Mouse (Mus musculus): ENCODE data around the gene Parva.

The Parva gene

GRCm38 (mm10) chr7:112427357-112428157 is at the start of gene Parva:
Gene Parva, plus strand, starts transcription at chr7:112427505.
- peaks cover 46% of the 10 kb centered on the region for H3K27me3 ChIP-seq (ENCODE audit: insufficient read depth, low read length)
- peak within 1 kb of the TSS; percentile 80 for H3K4me3 ChIP-seq (replicated peaks; ENCODE audit: low read length)
- no peaks in the 10 kb centered on the region for H3K36me3 ChIP-seq (ENCODE audit: insufficient read depth, low read length)
- H3K9me3 ChIP-seq (ENCODE audit: low read length), result no peaks in the 10 kb centered on the region
- TF ChIP-seq CTCF (conservative IDR thresholded peaks at IDR 0.05; ENCODE audit: low read length), result no peak
- TF ChIP-seq NANOG (IDR thresholded peaks at IDR 0.05; ENCODE audit: borderline replicate concordance, low read length), result no peak
- TF ChIP-seq POU5F1 (IDR thresholded peaks at IDR 0.05; ENCODE audit: borderline replicate concordance, low read length), result no peak
- H3K4me1 ChIP-seq (replicated peaks; ENCODE audit: low read depth, low read length), result peaks cover 9% of the 10 kb centered on the region

GRCm38 (mm10) chr7:112378056-112378455 is 49.2 kb upstream of the Parva start:
- H3K27me3 ChIP-seq (ENCODE audit: insufficient read depth, low read length), result peaks cover 17% of the 10 kb centered on the region
- H3K4me1 ChIP-seq (replicated peaks; ENCODE audit: low read depth, low read length), result peaks cover 8% of the 10 kb centered on the region; the same call in 1 of the 2 replicates
- peaks cover 5% of the 10 kb centered on the region; the same call in 1 of the 2 replicates for H3K9me3 ChIP-seq (ENCODE audit: low read length)
- no peaks in the 10 kb centered on the region for H3K36me3 ChIP-seq (ENCODE audit: insufficient read depth, low read length)
- no peak overlapping the region for H3K4me3 ChIP-seq (replicated peaks; ENCODE audit: low read length)
- TF ChIP-seq CTCF (conservative IDR thresholded peaks at IDR 0.05; ENCODE audit: low read length) (no peak), NANOG (IDR thresholded peaks at IDR 0.05; ENCODE audit: borderline replicate concordance, low read length) (no peak), POU5F1 (IDR thresholded peaks at IDR 0.05; ENCODE audit: borderline replicate concordance, low read length) (no peak)

DNA sequence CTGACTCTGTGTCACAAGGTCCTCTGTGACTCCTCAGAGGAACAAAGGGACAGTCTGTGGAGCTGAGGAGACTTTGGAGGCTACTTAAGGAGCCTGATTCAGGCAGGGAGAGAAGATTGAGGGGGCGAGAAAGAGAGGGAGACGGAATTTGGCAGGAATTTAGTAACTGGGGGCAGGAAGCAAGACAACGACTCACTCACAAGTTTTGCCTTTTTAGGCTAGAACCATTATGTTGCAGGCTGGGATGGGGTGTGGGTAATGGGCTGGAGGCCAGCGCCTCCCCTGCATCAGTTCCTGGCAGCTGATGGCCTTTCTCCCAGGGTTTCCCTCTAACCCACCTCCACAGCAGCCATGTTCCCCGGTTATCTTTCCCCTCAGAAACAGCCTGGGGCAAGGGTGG is 48.8 kb upstream of the Parva start:
- H3K4me3 ChIP-seq (replicated peaks; ENCODE audit: low read length), result no peak overlapping the region
- no peak for TF ChIP-seq NANOG (IDR thresholded peaks at IDR 0.05; ENCODE audit: borderline replicate concordance, low read length)
- no peak for TF ChIP-seq CTCF (conservative IDR thresholded peaks at IDR 0.05; ENCODE audit: low read length)
- no peak for TF ChIP-seq POU5F1 (IDR thresholded peaks at IDR 0.05; ENCODE audit: borderline replicate concordance, low read length)
- H3K4me1 ChIP-seq (replicated peaks; ENCODE audit: low read depth, low read length), result peaks cover 8% of the 10 kb centered on the region; the same call in 1 of the 2 replicates
- H3K36me3 ChIP-seq (ENCODE audit: insufficient read depth, low read length), result no peaks in the 10 kb centered on the region
- H3K27me3 ChIP-seq (ENCODE audit: insufficient read depth, low read length), result peaks cover 17% of the 10 kb centered on the region
- peaks cover 5% of the 10 kb centered on the region; the same call in 1 of the 2 replicates for H3K9me3 ChIP-seq (ENCODE audit: low read length)

GRCm38 (mm10) chr7:112386521-112386920 is 40.8 kb upstream of the Parva start:
- TF ChIP-seq CTCF (conservative IDR thresholded peaks at IDR 0.05; ENCODE audit: low read length) (no peak), NANOG (IDR thresholded peaks at IDR 0.05; ENCODE audit: borderline replicate concordance, low read length) (no peak), POU5F1 (IDR thresholded peaks at IDR 0.05; ENCODE audit: borderline replicate concordance, low read length) (no peak)
- H3K9me3 ChIP-seq (ENCODE audit: low read length), result no peaks in the 10 kb centered on the region
- H3K4me3 ChIP-seq (replicated peaks; ENCODE audit: low read length), result no peak overlapping the region
- H3K4me1 ChIP-seq (replicated peaks; ENCODE audit: low read depth, low read length), result no peaks in the 10 kb centered on the region
- H3K27me3 ChIP-seq (ENCODE audit: insufficient read depth, low read length), result peaks cover 5% of the 10 kb centered on the region; the same call in 1 of the 2 replicates
- H3K36me3 ChIP-seq (ENCODE audit: insufficient read depth, low read length), result no peaks in the 10 kb centered on the region

DNA sequence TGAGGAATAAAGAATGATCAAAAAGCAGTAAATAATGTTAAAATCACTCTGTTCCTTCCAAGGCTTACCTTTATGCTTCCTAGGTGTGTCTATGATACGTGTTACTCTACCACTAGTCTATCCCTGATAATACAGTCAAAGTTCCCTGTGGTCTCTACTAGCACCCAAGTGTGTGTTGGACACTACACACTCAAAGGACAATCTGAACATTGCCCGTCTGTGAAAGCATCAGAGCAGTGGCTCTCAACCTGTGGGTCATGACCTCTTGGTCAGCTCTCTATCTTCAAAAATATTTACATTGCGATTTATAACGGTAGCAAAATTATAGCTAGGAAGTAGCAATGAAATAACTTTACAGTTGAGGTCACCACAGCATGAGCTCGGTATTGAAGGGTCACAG is 39.4 kb upstream of the Parva start:
- TF ChIP-seq CTCF (conservative IDR thresholded peaks at IDR 0.05; ENCODE audit: low read length) (no peak), NANOG (IDR thresholded peaks at IDR 0.05; ENCODE audit: borderline replicate concordance, low read length) (no peak), POU5F1 (IDR thresholded peaks at IDR 0.05; ENCODE audit: borderline replicate concordance, low read length) (no peak)
- H3K4me1 ChIP-seq (replicated peaks; ENCODE audit: low read depth, low read length), result no peaks in the 10 kb centered on the region
- no peaks in the 10 kb centered on the region for H3K36me3 ChIP-seq (ENCODE audit: insufficient read depth, low read length)
- no peak overlapping the region for H3K4me3 ChIP-seq (replicated peaks; ENCODE audit: low read length)
- no peaks in the 10 kb centered on the region for H3K9me3 ChIP-seq (ENCODE audit: low read length)
- H3K27me3 ChIP-seq (ENCODE audit: insufficient read depth, low read length), result 0 out of 2 replicates have a peak, but pooled peaks cover 4% of the 10 kb centered on the region

DNA sequence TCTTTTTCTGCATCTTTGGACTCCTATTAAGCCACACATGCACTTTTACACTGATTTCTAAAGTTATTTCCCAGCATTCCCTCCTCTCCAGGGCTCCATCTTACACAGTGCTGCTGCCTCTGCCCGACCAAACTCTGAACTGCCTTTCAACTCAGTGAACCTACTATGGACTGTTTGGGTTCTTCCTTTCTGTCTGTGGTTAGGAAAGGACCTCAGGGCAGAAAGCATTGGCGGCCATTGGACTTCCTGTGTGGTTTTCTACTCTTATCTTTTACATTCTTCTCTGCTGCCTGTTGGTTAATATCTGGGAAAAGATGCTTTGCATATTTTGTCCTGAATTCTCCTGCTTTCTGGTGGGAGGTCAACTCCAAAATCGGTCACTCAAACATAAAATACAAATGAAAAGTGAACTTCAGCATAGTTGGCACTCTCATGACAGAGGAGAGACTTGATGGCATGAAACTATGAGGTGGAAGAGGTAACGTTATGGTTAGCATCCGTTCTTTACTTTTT is 38.9 kb upstream of the Parva start:
- TF ChIP-seq NANOG (IDR thresholded peaks at IDR 0.05; ENCODE audit: borderline replicate concordance, low read length), result no peak
- TF ChIP-seq CTCF (conservative IDR thresholded peaks at IDR 0.05; ENCODE audit: low read length), result no peak
- no peak for TF ChIP-seq POU5F1 (IDR thresholded peaks at IDR 0.05; ENCODE audit: borderline replicate concordance, low read length)
- no peaks in the 10 kb centered on the region for H3K4me1 ChIP-seq (replicated peaks; ENCODE audit: low read depth, low read length)
- 0 out of 2 replicates have a peak, but pooled peaks cover 4% of the 10 kb centered on the region for H3K27me3 ChIP-seq (ENCODE audit: insufficient read depth, low read length)
- no peaks in the 10 kb centered on the region for H3K9me3 ChIP-seq (ENCODE audit: low read length)
- H3K36me3 ChIP-seq (ENCODE audit: insufficient read depth, low read length), result no peaks in the 10 kb centered on the region
- H3K4me3 ChIP-seq (replicated peaks; ENCODE audit: low read length), result no peak overlapping the region

DNA sequence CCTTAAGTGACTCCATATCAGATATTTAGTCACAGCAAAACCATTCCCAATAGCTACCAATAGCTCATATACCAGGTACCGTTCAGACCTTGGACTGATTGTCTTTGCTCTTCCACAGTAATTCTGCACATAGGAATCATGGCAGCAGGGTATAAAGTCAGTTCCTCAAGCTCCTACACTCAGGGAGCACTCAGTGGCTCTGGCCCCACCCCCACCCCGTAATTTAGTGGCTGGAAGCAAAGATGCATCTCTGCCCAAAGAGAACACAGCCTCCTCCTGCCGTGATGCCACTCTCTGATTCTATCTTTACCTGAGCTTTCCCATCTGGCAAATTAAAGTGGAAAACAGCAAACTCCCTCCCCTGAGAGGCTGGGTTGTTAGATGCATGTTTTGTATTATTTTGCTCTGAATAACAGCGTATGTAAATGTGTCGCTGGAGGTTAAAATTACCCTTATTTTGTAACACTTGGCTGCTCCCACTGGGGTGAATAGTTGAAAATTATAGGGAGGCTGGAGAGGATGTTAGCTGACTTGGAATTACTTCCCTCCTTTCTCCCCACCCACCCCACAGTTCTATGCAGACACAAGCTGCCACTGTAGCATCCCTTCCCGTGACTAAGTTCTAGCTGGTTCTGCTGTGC is 37.6 kb upstream of the Parva start:
- Histone ChIP-seq H3K4me1 (replicated peaks; ENCODE audit: low read depth, low read length) (no peaks in the 10 kb centered on the region), H3K36me3 (ENCODE audit: insufficient read depth, low read length) (no peaks in the 10 kb centered on the region), H3K4me3 (replicated peaks; ENCODE audit: low read length) (no peak overlapping the region), H3K9me3 (ENCODE audit: low read length) (no peaks in the 10 kb centered on the region), H3K27me3 (ENCODE audit: insufficient read depth, low read length) (0 out of 2 replicates have a peak, but pooled peaks cover 4% of the 10 kb centered on the region)
- TF ChIP-seq POU5F1 (IDR thresholded peaks at IDR 0.05; ENCODE audit: borderline replicate concordance, low read length) (no peak), CTCF (conservative IDR thresholded peaks at IDR 0.05; ENCODE audit: low read length) (no peak), NANOG (IDR thresholded peaks at IDR 0.05; ENCODE audit: borderline replicate concordance, low read length) (no peak)

GRCm38 (mm10) chr7:112390252-112390936 is 36.9 kb upstream of the Parva start:
- H3K9me3 ChIP-seq (ENCODE audit: low read length), result no peaks in the 10 kb centered on the region
- TF ChIP-seq CTCF (conservative IDR thresholded peaks at IDR 0.05; ENCODE audit: low read length) (no peak), NANOG (IDR thresholded peaks at IDR 0.05; ENCODE audit: borderline replicate concordance, low read length) (no peak), POU5F1 (IDR thresholded peaks at IDR 0.05; ENCODE audit: borderline replicate concordance, low read length) (no peak)
- H3K27me3 ChIP-seq (ENCODE audit: insufficient read depth, low read length), result 0 out of 2 replicates have a peak, but pooled peaks cover 4% of the 10 kb centered on the region
- H3K36me3 ChIP-seq (ENCODE audit: insufficient read depth, low read length), result no peaks in the 10 kb centered on the region
- no peak overlapping the region for H3K4me3 ChIP-seq (replicated peaks; ENCODE audit: low read length)
- H3K4me1 ChIP-seq (replicated peaks; ENCODE audit: low read depth, low read length), result peaks cover 2% of the 10 kb centered on the region; the same call in 1 of the 2 replicates
